Mouse (Mus musculus) lung, embryonic 15.5 days (tissue): Measurements from ENCODE around the gene Acoxl. TPM values are rescaled to one million over a fixed set of nuclear protein-coding genes. Genes with fewer than 3 reads are reported as not detected.

Experiments used
- ATAC-seq: fragments of 200-750 bp; cut with Nextera tagmentation; 2 replicates; pipeline ENCODE4 v1.8.0; 2017; ENCODE audit warnings: moderate number of reproducible peaks, borderline replicate concordance; ENCODE audit not compliant: low FRiP score, low TSS enrichment; ENCODE audit errors: extremely low read depth
- H3K27ac ChIP-seq: fragments of 300-500 bp; sonication (generic); 2 replicates; pipeline ENCODE4 v1.5.1; 2015; ENCODE audit warnings: moderate library complexity, mild to moderate bottlenecking, inconsistent platforms
- H3K27me3 ChIP-seq: fragments of 300-500 bp; sonication (generic); 2 replicates; pipeline ENCODE4 v1.6.1; 2015; ENCODE audit warnings: inconsistent platforms
- H3K36me3 ChIP-seq: fragments of 300-500 bp; sonication (generic); 2 replicates; pipeline ENCODE4 v1.6.1; 2015; ENCODE audit warnings: inconsistent platforms
- H3K4me1 ChIP-seq: fragments of 300-500 bp; sonication (generic); 2 replicates; pipeline ENCODE4 v1.6.1; 2015; ENCODE audit warnings: inconsistent platforms
- H3K4me2 ChIP-seq: fragments of 300-500 bp; sonication (generic); 2 replicates; pipeline ENCODE4 v1.6.1; 2015; ENCODE audit warnings: inconsistent platforms, mild to moderate bottlenecking, moderate library complexity
- H3K4me3 ChIP-seq: fragments of 300-500 bp; sonication (generic); 2 replicates; pipeline ENCODE4 v1.5.1; 2015; ENCODE audit warnings: mild to moderate bottlenecking, inconsistent platforms
- H3K9ac ChIP-seq: fragments of 300-500 bp; sonication (generic); 2 replicates; pipeline ENCODE4 v1.6.1; 2015; ENCODE audit warnings: inconsistent platforms
- H3K9me3 ChIP-seq: fragments of 300-500 bp; sonication (generic); 2 replicates; pipeline ENCODE4 v1.6.1; 2016; ENCODE audit warnings: inconsistent platforms
- WGBS: fragments of 180-500 bp; shearing (Covaris S2); methylation state at CpG from one replicate; pipeline ENCODE4 v1.1.7; 2015; 5-methylcytosine and 5-hydroxymethylcytosine counted together
- polyA plus RNA-seq: library from polyadenylated mRNA; unstranded; fragments of >200 nt; fragmentation: Nextera tagmentation; extraction: Ambion mirVana; gene quantifications from 2 replicates; pipeline ENCODE4 v1.2.1, GENCODE M21; 2015

The Acoxl gene
- polyA plus RNA-seq, 1 experiment from 2014 or later: 0.17 TPM

DNA sequence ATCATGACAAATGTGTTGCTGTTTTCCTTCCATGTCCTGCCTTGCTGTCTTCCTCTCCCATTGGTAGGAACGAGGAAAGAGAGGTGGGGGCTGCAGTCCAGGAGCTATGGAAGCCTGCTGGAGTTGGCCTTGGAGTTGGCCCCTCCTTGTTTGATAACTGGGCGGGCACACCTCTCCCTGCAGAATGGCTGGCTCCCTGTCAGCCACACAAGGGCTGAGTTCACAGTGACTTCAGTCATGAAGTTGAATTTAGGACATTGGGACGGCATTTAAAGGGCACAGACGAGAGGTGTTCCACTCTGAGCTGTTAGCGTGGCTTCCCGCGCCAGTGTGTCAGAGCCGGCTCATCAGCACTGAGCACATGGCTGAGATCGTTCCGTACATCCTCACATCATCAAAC lies 66.2 kb downstream of the Acoxl start:
- ATAC-seq: no peak
- Histone ChIP-seq H3K27ac (no peak overlapping the region), H3K36me3 (no peaks in the 10 kb centered on the region), H3K4me2 (no peak overlapping the region), H3K9ac (no peak overlapping the region), H3K9me3 (no peaks in the 10 kb centered on the region), H3K4me3 (no peak overlapping the region), H3K4me1 (peaks cover 6% of the 10 kb centered on the region; the same call in 1 of the 2 replicates), H3K27me3 (no peaks in the 10 kb centered on the region)
- 67% methylated on average over 10 of the region's 10 CpGs for WGBS

DNA sequence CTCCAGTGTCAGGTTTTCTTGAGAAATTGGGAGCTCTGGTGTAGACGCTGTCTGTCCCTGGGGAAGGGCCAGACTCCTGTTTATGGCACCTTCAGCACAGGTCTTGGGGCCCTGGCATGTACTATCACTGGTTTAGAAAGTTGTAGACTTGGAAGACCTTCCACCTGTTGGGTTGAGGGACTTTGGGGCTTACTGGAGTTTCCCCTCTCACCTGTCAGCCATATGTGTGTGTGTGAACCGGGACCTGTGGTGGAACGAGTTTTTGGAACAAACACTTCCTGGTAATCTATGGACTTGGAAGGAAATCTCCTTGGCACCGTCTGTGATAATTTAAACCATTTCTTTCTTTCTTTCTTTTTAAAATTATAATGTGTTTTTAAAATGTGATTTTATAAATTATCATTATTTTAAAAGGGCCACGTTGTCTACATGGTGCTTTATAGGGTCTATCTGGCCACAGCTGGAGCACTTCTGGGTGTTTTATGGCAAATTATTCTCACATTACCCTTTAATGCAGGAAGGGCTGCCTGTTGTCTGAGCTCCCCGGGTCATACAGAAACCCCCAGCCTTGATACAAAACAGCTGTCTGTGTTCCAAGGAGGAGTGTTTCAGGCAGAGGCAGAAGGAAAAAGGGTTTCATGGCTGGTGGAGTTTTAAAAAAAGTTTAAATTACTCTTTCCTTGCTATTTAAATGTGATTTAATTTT lies 68.5 kb downstream of the Acoxl start:
- Histone ChIP-seq H3K4me3 (no peak overlapping the region), H3K4me1 (peaks cover 6% of the 10 kb centered on the region; the same call in 1 of the 2 replicates), H3K36me3 (no peaks in the 10 kb centered on the region), H3K9ac (no peak overlapping the region), H3K27ac (no peak overlapping the region), H3K9me3 (no peaks in the 10 kb centered on the region), H3K27me3 (no peaks in the 10 kb centered on the region), H3K4me2 (no peak overlapping the region)
- 39% methylated on average over 6 of the region's 6 CpGs for WGBS
- no peak for ATAC-seq

DNA sequence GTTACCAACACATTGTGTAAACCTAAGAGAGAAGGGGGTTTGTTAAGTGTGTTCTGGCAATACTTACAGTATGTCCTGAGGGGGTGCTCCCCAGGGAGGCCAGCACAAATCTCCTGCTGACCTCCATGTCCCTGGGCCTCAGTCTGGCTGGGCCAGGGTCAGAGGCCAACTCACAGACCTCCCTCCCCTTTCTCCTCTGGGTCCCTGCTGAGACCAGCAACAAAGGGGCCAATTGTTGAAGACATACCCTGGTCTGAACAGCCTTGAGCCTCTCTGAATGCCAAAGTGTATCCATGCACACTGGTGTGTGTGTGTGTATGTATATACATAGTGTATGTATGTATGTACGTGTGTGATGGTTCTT lies 69.0 kb downstream of the Acoxl start:
- no peak for ATAC-seq
- WGBS: 60% methylated on average over 1 of the region's 1 CpGs
- H3K27ac ChIP-seq: no peak overlapping the region

DNA sequence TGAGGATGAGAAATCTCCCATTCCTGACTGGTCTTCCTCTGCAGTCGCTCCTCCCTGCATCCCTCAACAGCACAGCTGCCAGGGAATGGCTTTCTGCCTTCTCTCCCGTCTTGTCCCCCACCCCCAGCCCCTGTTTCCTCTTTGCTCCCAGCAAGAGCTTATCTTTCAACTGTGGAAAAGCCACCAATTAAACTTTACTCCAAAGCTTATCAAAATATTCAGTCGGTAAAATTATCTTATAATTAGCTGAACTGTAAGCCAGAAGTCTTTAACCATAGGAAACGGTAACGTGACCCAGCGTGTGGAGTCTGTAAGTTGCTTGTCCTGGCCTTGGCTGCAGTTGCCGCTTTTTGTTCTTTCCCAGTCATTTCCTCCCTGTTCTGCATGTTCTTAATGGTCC lies 70.2 kb downstream of the Acoxl start:
- H3K27ac ChIP-seq: no peak overlapping the region
- ATAC-seq: no peak
- no peak overlapping the region for H3K4me3 ChIP-seq
- WGBS: 31% methylated on average over 7 of the region's 7 CpGs
- no peak overlapping the region for H3K4me2 ChIP-seq
- H3K36me3 ChIP-seq: no peaks in the 10 kb centered on the region
- no peaks in the 10 kb centered on the region for H3K9me3 ChIP-seq
- no peak overlapping the region for H3K9ac ChIP-seq
- H3K27me3 ChIP-seq: no peaks in the 10 kb centered on the region
- H3K4me1 ChIP-seq: peaks cover 6% of the 10 kb centered on the region; the same call in 1 of the 2 replicates

More for the DNA sequence above, 69.0 kb downstream of the Acoxl start:
- H3K9me3 ChIP-seq: no peaks in the 10 kb centered on the region
- no peak overlapping the region for H3K4me2 ChIP-seq
- no peaks in the 10 kb centered on the region for H3K36me3 ChIP-seq
- H3K9ac ChIP-seq: no peak overlapping the region
- H3K4me1 ChIP-seq: peaks cover 6% of the 10 kb centered on the region; the same call in 1 of the 2 replicates
- H3K27me3 ChIP-seq: no peaks in the 10 kb centered on the region
- H3K4me3 ChIP-seq: no peak overlapping the region

DNA sequence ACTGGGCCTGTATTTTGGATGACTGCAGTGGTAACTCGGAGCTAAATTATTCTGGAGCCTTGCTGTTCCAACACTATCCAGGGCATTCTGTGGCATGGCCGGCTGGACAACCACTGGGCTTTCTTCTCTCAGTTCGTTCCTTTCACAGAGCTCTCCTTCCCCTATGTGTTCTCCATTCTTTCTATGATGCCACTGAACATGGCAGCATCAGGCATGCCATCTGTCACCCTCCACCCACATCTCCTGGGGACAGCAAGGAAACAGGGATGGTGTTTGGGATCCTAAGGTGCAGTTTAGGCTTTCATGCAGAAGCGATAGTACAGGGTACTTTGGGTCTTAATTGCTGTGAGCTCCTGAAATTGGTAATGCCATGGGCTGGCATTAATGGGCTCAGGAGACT lies 71.1 kb downstream of the Acoxl start:
- no peak overlapping the region for H3K27ac ChIP-seq
- no peak overlapping the region for H3K4me3 ChIP-seq
- H3K27me3 ChIP-seq: no peaks in the 10 kb centered on the region
- no peak overlapping the region for H3K4me2 ChIP-seq
- H3K36me3 ChIP-seq: no peaks in the 10 kb centered on the region
- no peak for ATAC-seq
- H3K4me1 ChIP-seq: peaks cover 6% of the 10 kb centered on the region; the same call in 1 of the 2 replicates
- H3K9me3 ChIP-seq: no peaks in the 10 kb centered on the region
- 85% methylated on average over 4 of the region's 4 CpGs for WGBS
- H3K9ac ChIP-seq: no peak overlapping the region

DNA sequence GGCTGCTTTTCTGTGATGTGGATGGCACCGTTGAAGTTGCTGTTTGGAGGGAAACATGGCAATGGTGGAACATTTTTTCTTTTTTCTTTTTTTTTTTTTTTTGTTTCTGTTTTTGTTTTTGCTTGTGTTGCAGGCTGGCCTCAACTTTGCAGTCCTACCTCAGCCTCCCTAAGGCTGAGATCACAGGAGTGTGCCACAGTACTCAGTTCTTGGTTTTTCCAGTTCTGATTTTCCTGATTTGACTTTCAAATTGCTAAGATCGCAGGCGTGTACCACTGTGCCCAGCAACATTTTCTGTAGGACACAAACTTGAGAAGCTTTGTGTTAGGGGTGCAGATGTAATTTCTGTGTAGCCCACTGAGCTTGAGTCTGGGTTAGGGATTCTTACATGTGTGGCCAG lies 72.9 kb downstream of the Acoxl start:
- no peak overlapping the region for H3K9ac ChIP-seq
- H3K4me1 ChIP-seq: peaks cover 6% of the 10 kb centered on the region; the same call in 1 of the 2 replicates
- H3K9me3 ChIP-seq: no peaks in the 10 kb centered on the region
- no peaks in the 10 kb centered on the region for H3K36me3 ChIP-seq
- no peaks in the 10 kb centered on the region for H3K27me3 ChIP-seq
- H3K4me3 ChIP-seq: no peak overlapping the region
- H3K27ac ChIP-seq: no peak overlapping the region
- ATAC-seq: no peak
- 89% methylated on average over 3 of the region's 3 CpGs for WGBS
- no peak overlapping the region for H3K4me2 ChIP-seq

DNA sequence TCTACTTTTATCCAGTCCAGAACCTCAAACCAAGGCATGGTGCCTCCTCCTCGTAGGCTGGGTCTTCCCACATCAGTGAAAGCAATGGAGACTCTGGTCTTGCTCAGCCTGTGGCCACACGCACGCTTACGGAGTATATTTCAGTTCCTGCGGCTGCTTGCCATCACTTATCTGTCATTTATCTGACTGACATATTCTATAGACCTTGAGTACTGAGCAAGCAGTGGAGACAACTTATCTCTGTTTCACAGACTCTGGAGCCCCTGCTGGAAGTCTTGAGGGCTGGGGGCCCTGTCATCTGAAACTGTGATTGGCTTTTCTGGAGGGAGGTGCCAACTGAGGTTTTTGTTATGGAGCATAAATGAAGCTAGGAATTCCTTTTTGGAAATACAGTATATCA lies 75.4 kb downstream of the Acoxl start:
- Histone ChIP-seq H3K9me3 (no peaks in the 10 kb centered on the region), H3K27ac (no peak overlapping the region), H3K4me1 (no peaks in the 10 kb centered on the region), H3K36me3 (no peaks in the 10 kb centered on the region), H3K9ac (no peak overlapping the region), H3K27me3 (no peaks in the 10 kb centered on the region), H3K4me3 (no peak overlapping the region), H3K4me2 (no peak overlapping the region)
- ATAC-seq: no peak
- WGBS: 59% methylated on average over 5 of the region's 5 CpGs

DNA sequence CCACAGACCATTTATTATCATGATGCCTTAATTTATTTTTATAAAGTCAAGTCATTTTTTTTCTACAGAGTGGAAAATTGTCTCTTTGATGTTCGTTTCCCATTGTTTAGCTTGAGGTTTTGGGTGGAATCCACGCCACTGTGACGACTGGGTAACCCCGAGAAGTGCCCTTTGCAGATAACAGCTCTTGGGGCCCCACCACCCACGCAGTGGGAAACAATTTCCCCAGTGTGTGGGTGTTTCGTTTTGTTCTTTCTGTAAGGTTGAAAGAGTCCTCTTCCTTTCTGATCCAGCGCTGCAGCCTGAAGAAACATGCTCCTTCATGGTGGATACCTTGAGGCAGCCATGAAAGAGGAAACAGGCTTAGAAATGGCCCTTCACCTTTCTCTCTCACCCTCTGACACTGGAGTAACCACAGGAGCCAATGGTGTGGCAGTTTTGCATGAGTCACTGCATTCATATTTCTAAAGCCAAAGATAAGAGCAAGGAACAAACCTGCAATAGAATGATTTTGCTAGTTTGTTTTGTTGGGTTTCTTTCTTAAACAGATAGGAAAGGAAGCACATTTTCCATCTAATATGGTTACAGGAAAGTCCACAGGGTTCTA lies 78.2 kb downstream of the Acoxl start:
- Histone ChIP-seq H3K4me2 (no peak overlapping the region), H3K36me3 (no peaks in the 10 kb centered on the region), H3K27me3 (no peaks in the 10 kb centered on the region), H3K27ac (no peak overlapping the region), H3K9me3 (no peaks in the 10 kb centered on the region), H3K9ac (no peak overlapping the region), H3K4me3 (no peak overlapping the region), H3K4me1 (no peaks in the 10 kb centered on the region)
- 39% methylated on average over 7 of the region's 7 CpGs for WGBS
- ATAC-seq: no peak

DNA sequence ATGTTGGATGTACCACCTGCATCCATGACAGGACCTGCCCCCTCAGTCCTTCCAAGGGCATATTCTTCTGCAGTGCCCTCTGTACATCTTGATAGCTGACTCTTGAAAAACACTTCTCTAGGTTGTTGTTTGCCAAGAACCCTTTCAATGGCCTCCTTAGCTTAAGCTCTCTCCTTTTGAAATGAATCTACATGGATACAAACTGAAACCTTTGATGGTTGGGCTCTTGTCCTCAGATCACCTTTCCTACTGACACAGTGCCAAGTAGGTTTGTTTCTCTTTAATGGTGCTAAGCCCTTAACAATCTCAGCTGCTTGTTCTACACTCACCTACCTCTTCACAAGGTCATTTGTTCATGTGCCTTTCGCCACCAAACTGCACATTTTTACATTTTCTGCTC lies 81.1 kb downstream of the Acoxl start:
- Histone ChIP-seq H3K27me3 (no peaks in the 10 kb centered on the region), H3K9me3 (no peaks in the 10 kb centered on the region), H3K4me1 (no peaks in the 10 kb centered on the region), H3K36me3 (no peaks in the 10 kb centered on the region), H3K4me2 (no peak overlapping the region), H3K9ac (no peak overlapping the region), H3K27ac (no peak overlapping the region), H3K4me3 (no peak overlapping the region)
- 65% methylated on average over 1 of the region's 1 CpGs for WGBS
- ATAC-seq: no peak

DNA sequence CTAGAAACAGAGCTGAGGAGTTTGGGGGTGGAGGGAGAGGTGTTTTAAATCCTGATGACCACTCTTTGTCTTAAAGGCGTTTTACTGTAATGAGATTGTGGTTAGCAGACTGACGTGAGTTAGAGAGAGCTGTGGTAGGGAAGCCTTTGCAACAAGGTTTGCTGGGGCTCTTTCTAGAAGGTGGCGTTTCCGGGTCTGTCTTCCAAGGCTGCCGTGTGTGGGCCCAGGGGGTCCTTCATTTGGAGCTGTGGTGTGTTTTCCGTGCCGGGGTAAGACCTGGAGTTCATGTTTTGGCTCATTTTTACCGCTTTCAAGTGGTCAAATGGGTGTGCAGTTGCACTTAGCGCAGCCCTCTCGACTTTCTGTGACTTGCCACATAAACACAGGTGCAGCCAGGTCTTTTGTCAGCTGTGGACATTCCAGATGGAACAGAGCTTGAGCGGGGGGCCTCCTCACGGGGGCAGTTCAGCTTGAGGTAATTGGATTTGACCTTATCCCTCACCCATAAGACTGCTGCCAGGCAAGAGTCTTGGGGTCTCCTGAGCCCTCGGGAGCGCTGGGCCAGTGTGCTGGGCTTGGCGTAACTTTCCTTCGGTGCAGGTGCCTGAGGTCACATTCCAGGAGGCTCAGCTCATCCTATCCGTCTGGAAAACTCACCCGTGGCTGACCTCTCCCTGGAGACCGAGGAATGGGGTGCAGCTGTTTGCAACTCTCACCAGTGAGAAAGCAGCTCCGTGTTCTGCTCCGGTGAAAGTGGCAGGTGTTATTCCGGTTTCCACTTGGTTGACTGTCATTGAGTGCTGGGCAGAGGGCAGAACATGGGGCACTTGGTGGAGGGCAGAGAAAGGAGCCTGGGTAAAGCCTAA lies 83.6 kb downstream of the Acoxl start:
- no peaks in the 10 kb centered on the region for H3K27me3 ChIP-seq
- no peak for ATAC-seq
- H3K4me1 ChIP-seq: peaks cover 4% of the 10 kb centered on the region
- 24% methylated on average over 22 of the region's 22 CpGs for WGBS
- no peaks in the 10 kb centered on the region for H3K9me3 ChIP-seq
- H3K4me3 ChIP-seq: no peak overlapping the region
- H3K36me3 ChIP-seq: no peaks in the 10 kb centered on the region
- H3K9ac ChIP-seq: no peak overlapping the region
- H3K27ac ChIP-seq: no peak overlapping the region
- H3K4me2 ChIP-seq: peak overlapping the region; percentile 28; the same call in 1 of the 2 replicates

DNA sequence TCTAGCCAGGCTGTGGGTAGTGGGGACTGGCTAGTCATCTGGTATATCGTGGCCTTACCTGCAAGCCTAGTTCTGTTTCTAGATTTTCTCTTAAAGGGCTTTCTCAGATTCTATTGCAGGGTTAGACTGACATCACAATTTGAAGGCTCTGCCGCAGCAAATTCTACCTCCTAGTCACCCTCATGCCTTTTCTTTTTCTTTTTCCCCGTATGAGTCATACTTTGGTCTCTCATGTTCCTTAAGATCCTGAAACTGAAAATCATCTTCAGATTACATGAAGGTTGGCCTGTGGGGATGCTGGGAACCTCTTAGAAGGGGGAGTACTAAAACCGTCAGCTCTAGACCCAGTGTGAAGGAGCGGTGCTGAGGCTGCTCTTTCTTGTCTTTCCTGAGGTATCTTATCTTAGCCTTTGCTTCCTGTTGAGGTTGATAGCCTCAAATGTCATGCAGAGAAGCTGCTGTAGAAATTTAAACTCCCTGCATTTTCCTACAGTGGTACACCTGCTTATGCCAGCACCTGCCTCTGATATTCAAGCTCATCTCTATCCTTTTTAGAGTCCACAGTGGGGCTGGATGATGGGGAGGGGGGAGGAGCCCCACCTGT lies 84.5 kb downstream of the Acoxl start:
- peaks cover 13% of the 10 kb centered on the region for H3K4me1 ChIP-seq
- no peaks in the 10 kb centered on the region for H3K9me3 ChIP-seq
- 58% methylated on average over 5 of the region's 5 CpGs for WGBS
- H3K9ac ChIP-seq: no peak overlapping the region
- no peaks in the 10 kb centered on the region for H3K36me3 ChIP-seq
- H3K27ac ChIP-seq: no peak overlapping the region
- no peaks in the 10 kb centered on the region for H3K27me3 ChIP-seq
- ATAC-seq: no peak
- no peak overlapping the region for H3K4me2 ChIP-seq
- H3K4me3 ChIP-seq: no peak overlapping the region
